Mouse (Mus musculus): ENCODE measurements around the gene Polrmt.
A peak's percentile ranks its signal among the peaks of the same experiment; 100 is the strongest.

The Polrmt gene

DNA sequence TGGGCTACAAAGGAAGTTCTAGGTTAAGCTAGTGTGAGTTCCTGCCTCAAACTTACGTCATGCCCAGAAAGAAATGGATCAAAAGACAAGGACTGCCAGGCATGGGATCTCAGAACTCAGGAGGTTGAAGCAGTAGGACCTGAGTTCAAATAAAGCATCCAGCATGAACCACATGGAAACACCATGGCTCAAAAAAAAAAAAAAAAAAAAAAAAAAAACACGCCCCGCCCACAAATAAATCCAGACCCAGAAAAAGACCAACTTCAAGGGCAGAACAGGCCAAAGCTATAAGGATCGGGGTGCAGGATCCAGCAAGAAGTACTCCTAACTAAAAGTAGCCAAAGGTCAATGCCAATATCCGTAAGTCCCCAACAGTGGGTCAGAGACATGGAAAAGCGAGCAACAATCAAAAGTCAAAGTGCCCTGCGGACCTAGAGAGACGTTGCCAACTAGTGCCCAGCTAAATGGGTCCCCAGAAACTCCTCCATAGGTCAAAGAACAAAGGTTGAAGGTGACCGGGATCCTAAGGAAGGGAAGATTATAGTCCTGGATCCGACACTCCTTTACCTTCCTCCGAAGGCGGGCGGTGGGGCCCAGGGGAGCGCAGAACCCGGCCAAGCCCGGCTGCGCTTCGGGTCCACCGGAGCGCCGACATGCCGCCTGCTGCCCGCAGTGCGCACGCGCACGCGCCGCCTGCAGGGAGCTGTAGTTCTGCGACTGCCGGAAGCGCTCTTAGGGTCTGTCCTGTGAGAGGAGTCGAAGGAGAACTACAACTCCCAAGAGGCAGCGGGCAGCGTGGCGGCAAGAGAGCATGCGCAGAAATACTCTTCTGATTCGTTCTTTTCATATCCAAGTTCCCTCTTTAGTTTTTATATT, at the start of gene Polrmt:
Gene Polrmt (minus strand): TSS at position 684 of the 876 bp plus-strand sequence.
- DNase-seq (ENCODE audit: low spot score in 2 of 2) = peak; percentile 93 to 95

DNA sequence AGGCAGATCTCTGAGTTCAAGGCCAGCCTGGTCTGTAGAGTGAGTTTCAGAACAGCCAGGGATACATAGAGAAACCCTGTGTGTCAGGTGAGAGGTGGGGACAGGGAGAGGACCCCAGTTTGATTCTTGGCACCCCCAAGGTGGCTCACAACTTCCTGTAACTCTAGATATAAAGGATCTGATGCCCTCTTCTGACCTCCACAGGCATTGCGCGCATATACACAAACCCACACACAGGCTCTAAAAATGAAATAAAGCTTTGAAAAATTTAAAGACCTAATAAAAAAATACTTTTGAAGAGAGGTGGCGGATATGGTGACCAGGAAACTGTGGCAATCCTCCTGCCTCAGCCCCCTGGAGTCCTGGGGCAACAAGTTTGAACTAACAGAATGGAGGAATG, 49.5 kb upstream of the Polrmt start:
- DNase-seq (ENCODE audit: low spot score in 2 of 2) = no peak

DNA sequence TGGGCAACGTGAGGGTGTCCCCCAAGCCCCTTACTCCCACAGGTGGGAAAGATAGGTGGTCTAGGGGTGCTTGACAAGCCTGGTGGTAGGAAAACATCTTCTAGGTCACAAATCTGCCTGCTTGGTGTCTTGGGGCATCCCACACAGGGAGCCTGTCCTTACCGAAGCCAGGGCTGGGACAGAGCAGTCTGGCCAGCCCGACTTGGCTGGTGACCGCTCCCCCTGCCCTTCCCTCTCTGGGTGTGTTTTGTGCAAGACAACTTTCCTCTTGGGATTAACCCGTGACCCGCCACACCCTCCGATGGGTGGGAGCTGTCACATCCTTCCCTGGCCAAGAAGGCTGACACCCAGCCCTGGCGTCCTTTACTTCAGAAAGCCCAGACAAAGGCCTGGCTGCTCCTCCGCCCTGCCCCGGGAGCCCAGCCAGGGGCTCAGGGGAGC, 48.1 kb upstream of the Polrmt start:
- DNase-seq (ENCODE audit: low spot score in 2 of 2) = no peak

DNA sequence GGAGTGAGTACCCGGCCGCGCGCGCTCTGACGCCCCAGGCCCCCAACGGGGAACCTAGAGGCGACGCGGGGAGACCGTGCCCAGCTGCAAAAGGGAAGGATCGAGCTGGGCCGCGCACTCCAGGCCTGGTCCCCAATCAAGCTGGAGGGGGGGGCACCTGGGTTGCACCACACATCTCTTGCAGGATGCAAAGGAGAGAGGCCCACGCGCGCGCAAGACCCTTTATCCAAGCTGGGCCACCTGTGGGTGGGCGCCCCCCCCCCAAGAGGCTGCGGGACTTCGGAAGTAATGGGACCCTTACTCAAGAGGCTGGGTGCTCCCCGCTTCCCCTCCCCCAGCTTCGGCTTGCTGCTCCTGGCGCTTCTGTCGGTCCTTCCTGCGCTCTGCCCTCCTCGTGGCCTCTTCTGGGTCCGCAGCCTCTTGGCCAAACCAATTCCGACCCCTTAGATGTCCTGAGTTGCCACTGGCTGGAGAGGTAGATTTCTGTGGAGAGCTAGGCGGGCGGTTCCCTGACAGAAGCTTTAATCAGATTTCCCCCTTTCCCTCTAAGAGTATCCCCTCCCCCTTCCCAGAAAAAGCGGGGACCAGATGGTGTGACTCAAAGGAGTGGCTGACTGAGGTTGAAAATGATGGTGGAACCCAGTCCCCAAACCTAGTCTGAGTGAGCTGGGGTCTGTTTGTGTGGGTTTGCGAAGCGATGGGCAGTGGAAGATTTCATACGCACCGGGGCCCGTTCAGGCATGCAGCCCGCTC, 47.5 kb upstream of the Polrmt start:
- DNase-seq (ENCODE audit: low spot score in 2 of 2) = peak in 1 of 2 experiments; percentile 29

DNA sequence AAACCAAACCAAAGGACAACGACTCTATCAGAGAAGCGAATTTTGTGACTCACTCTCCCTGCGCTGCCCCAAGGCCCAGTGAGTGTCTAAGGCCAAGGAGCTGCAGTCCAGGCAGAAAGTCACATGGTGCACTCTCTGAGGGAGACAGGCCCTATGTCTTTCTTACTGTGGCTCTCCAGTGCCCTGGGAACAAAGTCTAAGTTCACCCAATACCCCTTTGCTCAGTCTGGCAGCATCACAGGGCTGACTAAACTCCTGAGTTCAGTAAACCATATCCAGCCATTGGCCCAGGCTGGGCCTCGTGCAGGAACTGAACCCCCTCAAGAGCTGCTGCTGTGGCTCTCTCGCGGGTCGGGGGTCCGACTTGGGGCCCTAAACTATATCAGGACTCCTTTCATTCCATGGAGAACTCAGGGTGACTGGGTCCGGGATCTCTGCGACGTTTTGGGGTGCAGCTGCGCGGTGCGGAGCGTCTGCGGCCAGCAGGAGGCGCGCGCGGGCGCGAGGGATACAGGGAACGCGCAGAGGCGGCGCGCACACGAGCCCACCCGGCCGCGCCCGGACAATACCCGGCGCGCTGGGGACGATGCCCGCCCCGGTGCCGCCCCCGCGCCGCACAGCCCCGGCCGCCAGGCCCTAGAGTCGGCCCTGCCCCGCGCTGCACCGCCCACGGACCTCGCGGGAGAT, 46.8 kb upstream of the Polrmt start, which contains the start of gene Palm:
Gene Palm (plus strand): TSS at position 522 of the 687 bp plus-strand sequence.
- peak; percentile 49 to 71 for DNase-seq (ENCODE audit: low spot score in 2 of 2)

DNA sequence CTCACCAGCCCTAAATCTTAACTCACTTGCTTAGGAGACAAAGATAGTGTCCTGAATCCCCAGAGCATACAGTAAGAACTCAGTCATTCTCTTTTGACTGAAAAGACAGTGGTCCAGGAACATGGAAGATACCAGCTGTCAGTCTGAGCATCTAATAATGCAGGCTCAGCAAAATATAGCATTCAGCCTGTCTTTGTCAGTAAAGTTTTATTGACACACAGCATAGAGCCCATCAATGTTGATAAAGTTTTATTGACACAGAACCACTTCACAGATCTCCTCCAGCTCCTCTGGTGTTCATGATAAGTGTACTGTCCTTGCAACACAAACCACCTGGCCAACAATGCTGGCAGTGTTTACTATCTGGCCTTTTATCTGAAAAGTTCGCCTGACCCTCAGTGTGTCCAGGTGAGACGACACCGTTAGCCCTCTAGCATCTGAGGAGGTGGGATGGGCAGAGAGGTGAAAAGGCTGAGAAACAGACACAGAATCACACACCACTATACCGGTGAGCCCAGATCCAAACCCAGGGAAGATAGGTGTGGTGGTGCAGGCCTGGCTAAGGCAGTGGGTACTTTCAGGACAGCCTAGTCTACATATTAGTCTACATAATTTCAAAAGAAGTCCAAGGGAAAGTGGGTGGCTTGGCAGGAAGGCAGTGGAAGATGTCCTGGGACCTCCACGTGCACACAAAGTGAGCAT, 46.1 kb upstream of the Polrmt start:
- no peak for DNase-seq (ENCODE audit: low spot score in 2 of 2)

DNA sequence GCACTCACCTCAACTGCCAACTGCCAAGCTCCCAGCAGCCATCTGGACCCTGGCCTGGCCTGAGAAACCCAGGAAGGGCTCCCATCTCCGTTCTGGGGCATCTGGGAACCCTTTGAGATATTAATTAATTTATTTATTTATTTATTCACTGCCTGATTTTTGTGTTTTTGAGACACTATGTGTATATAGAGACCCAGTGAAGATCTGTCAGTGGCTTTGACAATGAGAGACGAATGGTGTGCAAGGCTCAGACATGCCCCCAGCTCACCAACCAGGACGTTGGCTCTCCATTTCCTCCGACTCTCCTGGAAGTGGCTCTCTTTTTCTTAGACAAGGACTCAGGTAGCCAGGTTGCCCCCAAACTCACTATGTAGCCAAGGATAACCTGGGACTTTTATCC, 44.5 kb upstream of the Polrmt start, which contains the start of gene Prss57:
Gene Prss57 (minus strand): TSS at position 101 of the 400 bp plus-strand sequence.
- DNase-seq (ENCODE audit: low spot score in 2 of 2) = no peak

DNA sequence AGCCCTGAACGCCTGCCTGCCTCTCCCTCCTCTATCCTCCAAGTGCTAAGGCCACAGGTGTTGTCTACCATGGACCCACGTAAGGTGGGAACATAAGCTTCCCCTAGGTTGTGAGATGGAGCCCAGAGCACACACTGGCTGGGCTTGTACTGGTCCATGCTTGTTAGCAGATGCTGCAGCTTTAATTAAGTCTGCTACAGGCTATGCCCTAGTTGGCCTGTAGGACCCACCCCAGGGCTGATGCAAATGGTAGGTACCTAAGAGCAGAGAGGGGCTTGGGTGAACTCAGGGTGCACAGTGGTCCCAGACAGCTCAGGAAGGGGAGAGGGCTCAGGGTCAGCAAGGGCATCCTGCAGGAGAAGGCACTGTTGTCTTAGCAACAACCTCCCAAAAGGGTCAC, 43.2 kb upstream of the Polrmt start:
- DNase-seq (ENCODE audit: low spot score in 2 of 2) = no peak

DNA sequence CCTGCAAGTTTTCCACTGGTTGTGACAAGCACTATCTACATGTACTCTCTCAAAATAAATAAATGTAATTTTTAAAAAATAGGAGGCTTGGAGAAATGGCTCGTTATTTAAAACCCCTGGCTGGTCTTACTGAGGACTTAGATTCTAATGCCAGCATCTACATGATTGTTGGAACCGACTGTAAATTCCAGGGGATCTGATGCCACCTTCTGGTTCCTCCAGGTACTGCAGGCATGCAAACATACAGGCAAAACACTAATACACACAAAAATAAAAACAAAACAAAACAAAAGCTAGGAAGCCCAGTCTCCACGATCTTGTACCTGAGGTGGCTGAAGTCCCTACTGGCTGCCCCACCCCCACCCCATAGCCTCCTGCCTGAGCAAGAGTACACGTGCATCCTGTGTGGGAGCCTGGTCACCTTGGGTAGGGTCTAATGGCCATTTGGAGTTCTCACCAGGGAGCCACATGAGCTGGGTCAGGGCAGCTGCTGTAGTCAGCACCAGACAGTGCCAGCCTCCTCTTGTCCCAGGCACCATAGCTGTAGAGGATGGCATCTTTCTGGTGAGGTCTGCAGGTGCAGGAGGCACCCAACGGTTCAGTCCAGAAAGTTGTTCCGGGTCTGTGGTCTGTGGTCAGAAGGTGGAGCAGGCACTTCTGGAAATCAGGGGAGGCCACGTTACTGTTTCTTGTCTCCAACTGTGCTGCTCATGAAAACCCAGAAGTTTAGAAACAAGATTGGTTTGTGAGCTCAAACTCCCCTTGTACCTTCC, 42.2 kb upstream of the Polrmt start:
- peak; percentile 72 to 83 for DNase-seq (ENCODE audit: low spot score in 2 of 2)

DNA sequence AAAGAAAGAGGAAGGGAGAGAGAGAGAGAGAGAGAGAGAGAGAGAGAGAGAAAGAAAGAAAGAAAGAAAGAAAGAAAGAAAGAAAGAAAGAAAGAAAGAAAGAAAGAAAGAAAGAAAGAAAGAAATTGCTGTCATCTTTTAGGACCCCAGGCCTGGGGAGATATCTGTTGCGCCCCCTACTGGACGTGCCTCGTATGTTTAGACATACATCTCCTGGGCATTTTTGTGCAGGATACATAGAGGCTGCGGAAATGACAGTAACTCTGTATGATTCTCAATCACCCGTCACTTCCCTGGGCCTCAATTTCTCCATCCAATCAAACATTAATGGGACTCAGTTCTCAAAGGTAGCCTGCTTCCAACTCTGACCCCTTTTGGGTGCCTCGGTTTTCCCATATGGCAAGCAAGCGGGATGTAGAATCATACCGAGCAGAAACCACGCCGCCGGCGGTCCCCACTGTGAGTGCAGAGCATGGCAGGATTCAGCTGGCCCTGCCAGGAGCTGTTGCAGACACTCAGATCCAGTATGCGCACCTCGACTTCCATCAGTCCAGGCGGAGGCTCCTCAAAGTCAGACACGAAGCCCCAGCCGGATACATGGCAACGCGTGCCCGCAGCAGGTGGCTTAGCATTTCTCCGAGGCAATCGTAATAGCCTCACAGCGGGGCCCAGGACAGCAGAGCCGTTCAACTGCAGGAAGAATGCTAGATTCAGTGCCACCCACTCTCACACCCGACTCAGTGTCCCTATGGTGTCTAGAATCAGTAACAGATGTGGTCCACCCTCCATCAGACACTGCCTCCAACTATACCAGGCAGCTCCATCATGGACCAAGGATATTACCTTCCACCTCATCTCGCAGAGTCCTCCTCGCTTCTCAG, 37.8 kb upstream of the Polrmt start:
- DNase-seq (ENCODE audit: low spot score in 2 of 2) = peak in 1 of 2 experiments; percentile 56

DNA sequence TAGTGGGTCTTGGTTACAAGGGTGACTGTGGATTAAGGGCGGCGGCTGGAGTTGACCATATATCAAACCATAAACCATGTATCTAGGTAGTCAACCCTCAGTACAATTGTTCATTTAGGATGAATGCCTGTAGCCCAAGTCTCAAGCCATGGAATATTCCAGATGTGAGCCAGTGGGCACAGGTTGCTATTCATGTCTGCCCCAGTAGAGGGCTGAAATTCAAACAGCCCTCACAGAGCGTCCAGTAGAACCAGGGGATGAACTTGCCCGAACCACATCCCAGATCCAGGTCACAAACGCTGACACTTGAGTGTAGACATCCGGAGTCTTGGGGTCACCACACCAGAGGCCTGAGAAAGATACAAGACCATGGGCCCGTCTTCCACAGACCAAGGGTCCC, 36.7 kb upstream of the Polrmt start:
- no peak for DNase-seq (ENCODE audit: low spot score in 2 of 2)

DNA sequence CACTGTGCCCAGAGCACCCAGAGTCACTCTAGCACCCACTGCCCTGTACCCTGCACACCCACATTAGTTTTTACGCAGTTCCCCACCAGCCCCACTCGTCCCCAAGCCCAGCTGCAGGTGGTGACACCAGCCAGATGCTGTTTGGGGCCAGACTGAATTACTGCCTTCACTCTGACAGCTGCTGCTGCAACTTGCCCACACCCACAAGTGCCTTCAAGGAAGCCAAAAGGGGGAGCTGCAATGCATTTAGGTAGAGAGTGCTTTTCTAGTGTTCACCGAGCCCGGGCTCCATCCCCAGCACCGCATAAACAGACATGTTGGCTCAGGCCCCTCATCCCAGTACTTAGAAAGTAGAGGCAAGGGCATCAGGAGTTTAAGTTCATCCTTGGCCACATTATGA, 35.6 kb upstream of the Polrmt start:
- DNase-seq (ENCODE audit: low spot score in 2 of 2) = no peak

DNA sequence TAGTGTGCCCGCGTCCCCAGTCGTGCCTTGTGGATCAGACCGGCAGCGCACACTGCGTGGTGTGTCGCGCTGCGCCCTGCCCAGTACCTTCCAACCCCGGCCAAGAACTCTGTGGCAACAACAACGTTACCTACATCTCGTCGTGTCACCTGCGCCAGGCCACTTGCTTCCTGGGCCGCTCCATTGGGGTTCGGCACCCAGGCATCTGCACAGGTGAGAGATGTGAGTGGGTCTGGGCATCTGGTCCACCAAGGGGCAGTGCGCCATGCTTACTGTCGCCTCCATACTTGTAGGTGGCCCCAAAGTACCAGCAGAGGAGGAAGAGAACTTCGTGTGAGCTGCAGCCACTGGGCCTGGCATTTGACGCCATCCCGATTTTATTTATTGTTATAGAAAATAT, 34.8 kb upstream of the Polrmt start:
- no peak for DNase-seq (ENCODE audit: low spot score in 2 of 2)

DNA sequence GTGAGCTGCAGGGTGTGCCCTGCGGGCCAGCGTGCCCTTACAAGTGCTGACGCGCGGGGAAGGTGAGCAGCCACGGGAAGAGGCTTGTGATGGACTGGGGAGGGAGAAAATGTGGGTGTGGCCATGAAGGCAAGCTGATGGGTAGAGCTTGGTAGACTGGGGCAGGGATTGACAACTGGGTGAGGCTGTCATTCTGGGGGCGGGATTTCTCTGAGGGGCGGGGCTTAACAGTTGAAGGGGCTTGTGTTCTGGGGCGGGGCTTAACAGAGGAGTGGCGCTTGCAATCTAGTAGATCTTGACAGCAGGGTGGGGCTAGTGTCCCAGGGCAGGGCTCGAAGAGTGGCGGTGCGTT, 34.3 kb upstream of the Polrmt start:
- no peak for DNase-seq (ENCODE audit: low spot score in 2 of 2)

DNA sequence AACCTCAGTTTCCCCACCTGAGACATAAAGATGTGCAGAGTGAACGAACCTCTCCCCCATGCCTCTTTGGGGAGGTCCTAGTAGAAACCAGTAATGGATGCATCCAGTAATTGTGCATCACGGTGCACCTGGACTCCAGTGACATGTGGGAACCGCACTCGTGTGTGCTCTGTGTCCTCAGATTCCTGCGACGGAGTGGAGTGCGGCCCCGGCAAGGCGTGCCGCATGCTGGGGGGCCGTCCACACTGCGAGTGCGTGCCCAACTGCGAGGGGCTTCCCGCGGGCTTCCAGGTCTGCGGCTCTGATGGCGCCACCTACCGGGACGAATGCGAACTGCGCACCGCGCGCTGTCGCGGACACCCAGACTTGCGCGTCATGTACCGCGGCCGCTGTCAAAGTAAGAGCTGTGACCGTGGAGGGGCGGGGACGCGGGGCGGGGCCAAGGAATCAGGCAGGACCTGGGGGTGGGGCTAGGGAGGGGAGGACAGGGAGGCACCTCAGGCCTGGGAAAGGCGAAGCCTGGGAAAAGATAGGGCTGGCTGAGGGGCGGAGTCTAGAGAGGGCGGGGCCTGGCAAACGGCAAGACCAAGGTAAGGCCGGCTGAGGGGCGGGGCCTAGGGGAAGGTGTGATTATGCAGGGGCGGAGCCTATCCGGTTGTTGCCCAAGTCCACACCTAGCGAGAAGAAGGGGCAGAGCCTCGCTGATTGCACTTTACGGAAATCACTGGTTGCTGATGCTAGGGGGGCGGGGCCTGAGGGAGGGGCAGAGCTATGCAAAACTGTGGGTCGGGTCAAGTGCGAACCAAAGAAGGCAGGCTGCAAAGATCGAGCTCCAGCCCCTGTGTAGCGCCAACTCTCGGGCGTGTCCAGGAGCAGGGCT, 33.6 kb upstream of the Polrmt start:
- peak; percentile 98 for DNase-seq (ENCODE audit: low spot score in 2 of 2)

DNA sequence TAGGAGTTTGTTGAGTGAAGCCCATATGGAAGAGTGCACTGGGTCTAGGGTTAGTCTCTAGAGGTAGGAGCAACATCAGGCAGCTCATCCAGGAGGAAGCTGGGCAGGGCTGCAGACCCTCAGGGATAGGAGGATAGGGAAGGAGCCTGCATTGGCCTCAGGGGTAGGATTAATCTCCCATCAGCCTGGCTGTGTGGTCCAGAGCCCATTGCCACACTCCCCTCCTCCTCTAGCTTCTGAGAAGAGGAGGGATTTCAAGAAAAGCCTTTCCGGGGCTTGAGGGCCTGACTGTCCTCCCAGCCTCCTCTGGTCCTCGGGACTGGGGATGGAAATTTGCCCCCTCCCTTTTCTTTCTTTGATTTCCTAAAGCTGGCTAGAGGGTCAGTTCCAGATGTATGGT, 32.8 kb upstream of the Polrmt start:
- DNase-seq (ENCODE audit: low spot score in 2 of 2) = no peak

DNA sequence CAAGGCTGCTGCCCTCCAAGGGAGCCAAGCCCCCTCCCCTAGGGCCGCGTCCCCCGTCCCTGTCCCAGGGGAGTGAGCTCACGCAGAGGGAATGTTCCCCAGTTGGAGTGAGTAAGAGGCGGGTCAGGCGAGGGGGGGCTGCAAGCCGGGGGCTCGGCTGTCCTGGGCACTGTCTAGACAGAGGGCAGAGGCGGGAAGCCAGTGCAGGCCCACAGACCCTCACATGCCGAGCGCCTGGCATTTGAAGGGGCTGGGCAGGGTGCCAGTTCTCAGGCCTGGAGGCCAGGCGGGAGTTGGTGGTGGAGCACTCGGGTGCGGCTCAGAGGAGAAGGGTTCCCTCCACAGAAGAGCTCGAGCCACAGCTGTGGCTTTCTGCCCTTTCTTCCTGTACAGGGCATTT, 31.6 kb upstream of the Polrmt start:
- DNase-seq (ENCODE audit: low spot score in 2 of 2) = no peak

DNA sequence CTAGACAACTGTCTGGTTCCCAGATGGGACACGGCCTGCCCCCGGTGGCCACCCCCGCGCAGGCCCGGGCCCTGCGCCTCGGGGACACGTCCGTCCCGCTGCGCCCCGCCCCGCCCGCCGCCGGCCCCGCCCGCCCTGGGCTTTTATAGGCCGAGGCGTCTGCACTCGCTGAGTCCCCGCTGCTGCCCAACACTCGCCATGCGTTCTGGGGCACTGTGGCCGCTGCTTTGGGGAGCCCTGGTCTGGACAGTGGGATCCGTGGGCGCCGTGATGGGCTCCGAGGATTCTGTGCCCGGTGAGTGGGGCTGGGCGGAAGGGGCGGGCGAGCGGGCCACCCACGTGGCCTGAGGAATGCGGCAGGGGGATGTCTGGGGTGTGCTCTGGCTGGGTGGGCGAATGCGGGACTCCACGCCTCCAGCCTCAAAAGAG, 30.7 kb upstream of the Polrmt start, which contains the start of gene Fstl3:
Gene Fstl3 (plus strand): TSS at position 170 of the 429 bp plus-strand sequence.
- no peak for DNase-seq (ENCODE audit: low spot score in 2 of 2)
